Mouse (Mus musculus): ENCODE results near the gene Spesp1.

Spesp1 gene

DNA sequence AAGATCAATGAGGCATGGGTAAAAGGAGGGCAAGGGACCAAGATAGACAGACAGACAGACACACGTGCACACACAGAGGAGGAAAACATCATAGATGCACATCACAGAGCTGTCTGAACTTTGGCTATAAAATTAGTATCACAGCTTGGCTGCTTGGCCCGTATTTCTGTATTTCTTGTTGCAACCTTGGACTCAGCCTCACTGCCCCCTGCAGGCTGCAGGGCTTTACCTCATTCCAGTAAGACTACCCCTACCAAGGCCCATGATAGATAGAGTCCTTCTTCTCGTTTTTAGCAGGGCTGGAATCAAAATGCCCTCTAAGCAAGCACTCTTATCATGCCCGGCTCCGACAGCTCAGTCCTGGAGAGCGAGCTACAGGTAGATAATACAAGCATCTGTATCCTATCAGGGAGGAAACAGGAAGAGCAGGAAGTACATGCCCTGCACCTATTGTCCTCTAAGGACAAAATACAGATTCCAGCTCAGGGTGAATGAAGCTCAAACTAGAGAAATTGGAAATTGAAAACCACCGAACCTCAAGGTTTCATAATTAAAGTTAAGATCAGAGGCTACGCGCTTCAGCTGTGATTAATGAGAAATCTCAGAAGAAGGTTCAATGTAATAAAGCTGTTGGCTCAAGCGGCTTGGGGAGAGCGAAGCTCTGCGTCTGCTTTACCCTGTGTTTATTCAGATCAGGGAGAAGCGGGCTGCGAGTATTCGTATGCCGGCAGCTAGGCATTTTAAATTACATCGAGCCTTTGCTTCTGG lies 36.2 kb downstream of the Spesp1 start:
- DNase-seq (ENCODE audit: low spot score in 2 of 2), result no peak

DNA sequence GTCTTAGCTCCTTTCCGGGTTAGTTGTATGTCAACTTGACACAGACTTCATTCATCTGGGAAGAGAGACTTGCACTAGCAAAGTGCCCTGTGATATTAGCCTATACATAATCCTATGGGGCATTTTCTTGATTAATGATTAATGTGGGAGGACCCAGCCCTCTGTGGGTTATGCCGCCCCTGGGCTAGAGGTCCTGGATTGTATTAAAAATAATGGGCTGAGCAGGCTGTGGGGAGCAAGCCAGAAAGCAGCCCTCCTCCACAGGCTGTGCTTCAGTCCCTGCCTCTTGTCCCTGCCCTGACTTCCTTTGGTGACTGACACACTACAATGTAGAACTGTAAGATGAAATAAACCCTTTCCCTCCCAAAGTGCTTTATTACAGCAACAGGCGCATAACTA lies 37.4 kb downstream of the Spesp1 start:
- DNase-seq (ENCODE audit: low spot score in 2 of 2), result no peak

DNA sequence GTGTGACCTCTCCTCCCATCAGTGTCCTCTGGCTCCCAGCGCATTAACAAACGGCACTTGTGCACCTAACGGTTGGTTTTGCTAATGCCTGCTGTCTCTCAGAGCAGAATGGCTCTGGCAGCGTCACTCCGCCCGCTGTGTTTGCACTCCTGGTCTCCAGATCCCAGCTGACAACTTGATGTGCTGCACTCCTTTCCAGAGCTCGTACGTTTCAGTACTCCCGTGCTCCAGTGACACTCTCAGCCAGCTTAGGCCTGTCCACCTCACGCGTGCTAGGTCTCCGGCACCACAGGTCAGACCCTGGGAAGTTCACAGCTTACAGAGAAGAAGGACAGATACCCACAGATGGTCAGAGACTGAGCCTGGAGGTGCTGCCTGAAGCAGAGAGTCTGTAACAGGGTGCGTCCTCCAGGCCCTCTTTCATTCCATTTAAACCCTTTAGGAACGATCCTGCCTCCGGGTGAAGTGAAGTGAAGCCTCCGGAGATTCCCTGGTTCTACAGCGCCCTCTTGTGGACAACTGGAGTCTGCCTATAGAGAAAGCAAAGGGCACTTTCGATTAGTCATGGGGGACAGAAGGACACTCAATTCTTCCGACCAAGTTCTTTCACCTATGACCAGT lies 37.9 kb downstream of the Spesp1 start:
- DNase-seq (ENCODE audit: low spot score in 2 of 2), result peak; percentile 85 to 88

DNA sequence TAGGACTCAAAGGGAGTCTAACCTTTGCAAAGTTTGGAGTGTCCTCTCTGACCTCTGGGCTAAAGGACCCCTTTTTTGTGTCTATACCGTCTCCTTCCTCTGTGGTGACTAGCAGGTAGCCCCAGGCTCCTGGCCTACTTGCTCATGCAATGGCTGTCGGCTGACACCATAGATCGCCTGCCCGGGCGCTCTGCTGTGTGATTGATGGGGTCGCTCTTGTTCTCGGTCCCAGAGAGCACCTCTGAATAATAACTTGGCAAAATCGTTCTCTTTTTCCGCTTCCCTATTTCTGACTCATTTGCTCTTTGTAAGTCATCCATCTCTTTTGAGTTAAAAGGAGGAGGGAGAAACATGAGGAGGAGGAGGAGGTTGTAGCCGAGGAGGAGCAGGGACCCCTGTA lies 42.0 kb downstream of the Spesp1 start:
- DNase-seq (ENCODE audit: low spot score in 2 of 2), result no peak

DNA sequence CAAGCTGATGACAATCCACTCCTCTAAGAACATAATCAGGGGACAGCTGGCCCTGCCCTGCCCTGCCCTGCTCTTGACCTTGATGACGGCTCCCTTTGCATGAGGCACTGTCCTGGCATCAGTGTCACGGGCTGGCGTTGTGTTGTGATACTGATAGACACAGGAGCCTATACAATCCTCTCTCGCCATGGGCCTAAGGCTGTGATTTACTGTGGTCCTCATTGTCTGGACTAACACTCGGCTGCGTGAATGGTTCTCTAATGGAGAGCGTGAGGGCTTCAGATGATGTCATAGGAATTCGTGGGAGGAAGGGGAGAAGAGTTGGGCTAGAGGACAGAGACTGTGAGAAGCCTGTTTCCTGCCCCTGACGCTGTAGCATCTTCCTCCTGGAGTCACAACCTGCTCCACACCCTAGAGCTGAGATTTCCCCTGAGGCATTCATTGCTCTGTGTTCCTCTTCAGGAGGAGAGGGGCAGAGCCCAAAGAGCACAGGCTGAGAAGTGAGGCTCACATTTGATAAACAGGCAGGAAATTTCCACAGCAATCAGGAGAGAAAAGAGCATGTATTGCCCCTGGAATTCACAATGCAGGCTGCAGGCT lies 44.5 kb downstream of the Spesp1 start:
- DNase-seq (ENCODE audit: low spot score in 2 of 2), result no peak

DNA sequence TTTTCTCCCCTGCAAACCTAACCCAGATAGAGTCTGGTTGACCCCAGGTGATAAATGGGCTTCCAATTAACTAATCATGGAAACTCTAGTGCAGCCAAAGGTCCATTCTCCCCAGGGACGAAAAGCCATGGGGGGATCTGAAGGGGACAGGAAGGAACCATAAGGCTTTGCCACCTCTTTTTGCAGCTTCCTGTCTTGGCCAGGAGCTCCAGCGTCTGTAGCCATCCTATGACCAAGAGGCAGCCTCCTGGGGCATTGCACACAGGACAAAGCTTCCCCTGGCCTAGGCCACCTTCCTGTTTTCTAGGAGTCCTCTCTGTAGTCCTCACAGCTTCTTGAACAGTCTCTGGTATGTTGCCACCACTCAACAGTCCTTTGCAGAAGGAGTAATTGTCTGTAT lies 46.5 kb downstream of the Spesp1 start:
- no peak for DNase-seq (ENCODE audit: low spot score in 2 of 2)

DNA sequence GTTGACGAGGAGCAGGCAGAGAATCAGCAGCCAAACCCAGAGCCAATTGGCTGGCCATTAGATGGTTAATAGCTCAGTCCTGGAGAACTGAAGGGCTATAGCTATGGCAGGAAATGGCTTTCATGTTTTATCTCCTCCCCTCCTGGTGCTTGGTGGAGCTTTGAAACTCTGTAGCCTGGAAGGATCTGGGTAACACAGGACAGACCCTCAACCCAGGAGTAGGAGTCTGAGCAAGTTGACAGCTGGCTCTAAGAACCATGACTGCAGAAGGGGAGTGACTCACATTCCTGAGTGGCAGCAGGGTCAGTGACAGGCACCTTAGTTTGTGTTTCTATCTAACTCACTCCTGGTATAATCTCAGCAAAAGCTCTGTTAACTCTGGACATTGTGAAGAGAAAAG lies 49.4 kb downstream of the Spesp1 start:
- DNase-seq (ENCODE audit: low spot score in 2 of 2), result no peak

DNA sequence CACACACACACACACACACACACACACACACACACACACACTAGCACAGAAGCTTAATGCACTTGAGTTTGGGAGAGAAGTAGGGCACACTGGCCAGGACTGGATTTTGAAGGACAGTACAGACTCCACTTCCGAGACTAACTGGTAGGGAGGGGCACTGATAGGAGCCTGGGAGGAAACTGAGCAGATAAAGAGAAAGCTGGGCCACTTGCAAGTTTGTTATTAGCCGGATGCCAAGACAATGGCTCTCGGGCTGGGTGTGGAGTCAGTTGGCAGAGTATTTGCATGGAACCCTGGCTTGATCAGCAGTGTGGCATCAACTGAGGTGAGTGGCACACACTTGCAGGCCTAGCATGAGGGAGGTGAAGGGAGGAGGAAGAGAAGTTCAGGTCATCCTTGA lies 51.0 kb downstream of the Spesp1 start:
- no peak for DNase-seq (ENCODE audit: low spot score in 2 of 2)

DNA sequence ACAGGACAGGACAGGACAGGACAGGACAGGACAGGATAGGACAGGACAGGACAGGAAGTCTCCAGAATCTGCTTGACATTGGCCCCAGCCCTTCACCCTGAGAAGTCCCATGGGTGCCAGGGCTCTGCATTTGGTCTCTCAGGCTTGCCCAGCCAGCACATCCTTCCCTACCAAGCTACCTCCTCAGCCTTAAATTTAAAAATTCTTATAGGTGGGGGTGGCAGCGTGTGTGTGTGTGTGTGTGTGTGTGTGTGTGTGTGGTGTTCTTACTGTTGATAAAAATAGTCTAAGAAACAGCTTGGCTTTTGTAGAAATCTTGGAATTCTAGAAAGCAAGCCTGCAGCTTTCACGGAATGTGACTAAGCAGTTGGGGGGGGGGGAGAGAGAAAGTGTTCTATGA lies 52.0 kb downstream of the Spesp1 start:
- DNase-seq (ENCODE audit: low spot score in 2 of 2), result peak; percentile 61 to 67

DNA sequence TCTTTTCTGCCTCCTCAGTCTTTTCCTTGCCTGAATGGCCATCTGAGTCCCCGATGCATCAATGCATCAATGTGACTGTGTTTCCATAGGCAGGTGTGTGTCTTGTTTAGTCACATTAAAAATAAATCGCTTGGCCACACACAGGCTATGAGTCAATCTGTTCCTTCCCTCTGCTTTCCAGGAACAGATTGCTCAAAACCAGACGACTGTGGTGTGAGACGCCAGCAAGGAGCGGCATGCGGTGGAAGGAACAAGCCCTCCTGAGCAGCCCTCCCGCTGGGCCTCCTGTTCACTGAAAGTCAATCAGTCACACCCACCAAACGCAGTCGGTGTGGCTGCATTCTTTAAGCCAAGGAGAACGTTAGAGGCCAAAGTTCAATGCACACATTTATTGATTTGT lies 59.5 kb downstream of the Spesp1 start:
- DNase-seq (ENCODE audit: low spot score in 2 of 2), result peak; percentile 49 to 57

DNA sequence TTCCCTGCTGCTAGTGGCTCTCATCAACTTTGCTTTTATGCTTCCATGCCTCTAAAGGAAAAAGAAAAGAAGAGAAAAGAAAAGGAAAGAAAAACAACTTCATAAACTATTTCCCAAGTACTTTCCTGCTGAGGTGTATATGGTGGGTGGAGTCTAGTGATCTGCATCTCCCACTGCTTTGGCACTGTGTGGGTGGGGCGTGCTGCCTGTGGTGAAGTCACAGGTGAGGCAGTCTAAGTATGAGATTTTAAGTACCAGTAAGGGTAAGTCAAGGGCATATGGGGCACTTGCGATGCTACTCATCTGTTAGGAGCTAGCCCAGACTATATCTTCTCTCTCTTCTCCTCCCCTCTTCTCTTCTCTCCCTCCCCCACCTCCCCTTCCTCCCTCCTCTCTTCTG lies 60.0 kb downstream of the Spesp1 start:
- DNase-seq (ENCODE audit: low spot score in 2 of 2), result no peak

Measured in right cerebral cortex, adult 2 months (tissue).